26 mouse cellular contexts compared by ENCODE assay signal in the genomic region with DNA sequence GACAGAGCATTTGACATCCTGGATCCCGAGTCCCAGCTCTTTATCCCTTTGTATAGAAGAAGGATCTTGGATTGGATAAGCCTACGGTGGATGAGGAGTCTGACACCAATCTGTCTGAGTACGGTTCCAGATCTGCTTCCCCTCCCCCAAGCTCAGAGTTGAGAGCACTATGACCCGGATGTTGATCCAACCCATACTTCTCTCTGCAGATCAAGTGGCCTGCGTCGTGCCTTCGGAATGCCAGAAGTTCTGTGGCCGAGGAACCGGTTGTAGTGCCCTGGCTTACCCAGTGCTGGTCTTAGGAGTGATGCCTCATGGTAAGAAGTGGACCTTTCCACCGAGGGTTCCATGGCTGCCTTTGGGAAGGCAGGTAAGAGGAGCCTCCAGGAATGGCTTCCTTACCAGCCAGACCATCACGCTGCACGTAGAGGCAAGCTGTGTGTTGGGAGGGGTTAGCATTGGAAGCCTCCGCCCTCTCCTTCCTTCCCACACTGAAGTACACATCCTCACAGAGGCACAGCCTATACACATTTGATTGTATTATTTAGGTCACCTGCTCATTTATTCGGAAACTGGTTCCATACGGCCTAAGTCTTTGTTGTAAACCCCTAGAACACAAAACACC. TPM values are rescaled to one million over a fixed set of nuclear protein-coding genes. Genes with fewer than 3 reads are reported as not detected.
DNase-seq lines count a peak whose midpoint lies in the region; ATAC-seq and TF ChIP-seq lines count a peak whose summit lies in the region.
"Had no signal": no experiment of that assay in that cellular context is flagged by ENCODE, and none has a peak within 500 bp of the region (broad histone marks: within the 10 kb centered on the region; RNA-seq: fewer than 3 reads in every experiment).

No protein-coding gene starts in this region.

- no peak overlapping the region for H3K4me3 ChIP-seq in forebrain, embryonic 15.5 days
- no peak overlapping the region for H3K4me3 ChIP-seq in forebrain, postnatal 0 days (ENCODE audit: low read depth, low read length)
- H3K4me3 ChIP-seq in lung, embryonic 14.5 days (ENCODE audit: low read depth, low read length), result no peak overlapping the region
- peak overlapping the region; percentile 55 to 72 for H3K4me3 ChIP-seq in ES-E14 (ENCODE audit: insufficient read depth in 1 of 2, low read depth in 1 of 2, low read length in 2 of 2, poor library complexity in 1 of 2, severe bottlenecking in 1 of 2)
- H3K4me3 ChIP-seq in neural tube, embryonic 15.5 days (replicated peaks), result no peak overlapping the region
- H3K4me3 ChIP-seq: embryonic facial prominence, embryonic 15.5 days; erythroblast, embryonic 14.5 days; gastrocnemius, adult 2 months; heart, adult 2 months; heart, embryonic 15.5 days; hindbrain, embryonic 13.5 days had no signal

- ATAC-seq in forebrain, embryonic 15.5 days (replicated peaks), result no peak
- ATAC-seq in forebrain, postnatal 0 days, result no peak
- no peak for ATAC-seq in lung, embryonic 14.5 days (ENCODE audit: insufficient read depth)
- ATAC-seq in neural tube, embryonic 15.5 days (ENCODE audit: low FRiP score), result no peak
- ATAC-seq: hindbrain, postnatal 0 days had no signal

- H3K36me3 ChIP-seq in forebrain, embryonic 15.5 days, result no peaks in the 10 kb centered on the region
- no peaks in the 10 kb centered on the region for H3K36me3 ChIP-seq in forebrain, postnatal 0 days (ENCODE audit: insufficient read depth)
- H3K36me3 ChIP-seq in lung, embryonic 14.5 days (ENCODE audit: insufficient read depth), result no peaks in the 10 kb centered on the region
- peaks cover 4% of the 10 kb centered on the region; the same call in 1 of the 2 replicates for H3K36me3 ChIP-seq in ES-E14 (ENCODE audit: control insufficient read depth, insufficient read depth, low read length, poor library complexity, severe bottlenecking)
- H3K36me3 ChIP-seq in neural tube, embryonic 15.5 days, result no peaks in the 10 kb centered on the region
- H3K36me3 ChIP-seq: embryonic facial prominence, embryonic 15.5 days; heart, embryonic 15.5 days; hindbrain, embryonic 13.5 days had no signal

- H3K4me1 ChIP-seq in forebrain, embryonic 15.5 days, result peaks cover 5% of the 10 kb centered on the region; the same call in 1 of the 2 replicates
- H3K4me1 ChIP-seq in forebrain, postnatal 0 days (ENCODE audit: insufficient read depth), result no peaks in the 10 kb centered on the region
- no peaks in the 10 kb centered on the region for H3K4me1 ChIP-seq in lung, embryonic 14.5 days (ENCODE audit: insufficient read depth)
- H3K4me1 ChIP-seq in ES-E14 (ENCODE audit: control insufficient read depth in 2 of 2, insufficient read depth in 2 of 2, low read length in 2 of 2, poor library complexity in 1 of 2), result peaks cover 3 to 15% of the 10 kb centered on the region in 2 experiments; a peak in 3 of 4 replicates
- no peaks in the 10 kb centered on the region for H3K4me1 ChIP-seq in neural tube, embryonic 15.5 days
- H3K4me1 ChIP-seq: embryonic facial prominence, embryonic 15.5 days; heart, embryonic 15.5 days; hindbrain, embryonic 13.5 days had no signal

- H3K27me3 ChIP-seq in forebrain, embryonic 15.5 days, result no peaks in the 10 kb centered on the region
- no peaks in the 10 kb centered on the region for H3K27me3 ChIP-seq in forebrain, postnatal 0 days (ENCODE audit: insufficient read depth, low read length)
- no peaks in the 10 kb centered on the region for H3K27me3 ChIP-seq in lung, embryonic 14.5 days (ENCODE audit: insufficient read depth, low read length)
- H3K27me3 ChIP-seq in neural tube, embryonic 15.5 days (replicated peaks), result no peaks in the 10 kb centered on the region
- H3K27me3 ChIP-seq: embryonic facial prominence, embryonic 15.5 days; heart, embryonic 15.5 days; hindbrain, embryonic 13.5 days had no signal

- H3K9ac ChIP-seq in forebrain, embryonic 15.5 days (replicated peaks), result no peak overlapping the region
- H3K9ac ChIP-seq in forebrain, postnatal 0 days, result no peak overlapping the region
- no peak overlapping the region for H3K9ac ChIP-seq in lung, embryonic 14.5 days
- H3K9ac ChIP-seq in ES-E14 (ENCODE audit: insufficient read depth, low read depth, low read length, poor library complexity, severe bottlenecking), result peak overlapping the region; percentile 89
- no peak overlapping the region for H3K9ac ChIP-seq in neural tube, embryonic 15.5 days (replicated peaks)
- H3K9ac ChIP-seq: embryonic facial prominence, embryonic 15.5 days; heart, embryonic 15.5 days; hindbrain, embryonic 13.5 days had no signal

- H3K9me3 ChIP-seq in forebrain, embryonic 15.5 days, result no peaks in the 10 kb centered on the region
- no peaks in the 10 kb centered on the region for H3K9me3 ChIP-seq in forebrain, postnatal 0 days (ENCODE audit: low read length)
- H3K9me3 ChIP-seq in lung, embryonic 14.5 days (ENCODE audit: low read depth, low read length), result no peaks in the 10 kb centered on the region
- no peaks in the 10 kb centered on the region for H3K9me3 ChIP-seq in ES-E14 (ENCODE audit: control insufficient read depth, insufficient read depth, low read depth, low read length)
- H3K9me3 ChIP-seq in neural tube, embryonic 15.5 days (replicated peaks), result no peaks in the 10 kb centered on the region
- H3K9me3 ChIP-seq: embryonic facial prominence, embryonic 15.5 days; heart, embryonic 15.5 days; hindbrain, embryonic 13.5 days had no signal

- WGBS in forebrain, embryonic 15.5 days, result 86% methylated on average over 15 of the region's 15 CpGs
- 91% methylated on average over 15 of the region's 15 CpGs for WGBS in forebrain, postnatal 0 days
- 72% methylated on average over 15 of the region's 15 CpGs for WGBS in lung, embryonic 14.5 days
- WGBS in neural tube, embryonic 15.5 days, result 92% methylated on average over 15 of the region's 15 CpGs

- in situ Hi-C loops in ES-E14 (cut with MboI; ENCODE audit: low sequenced_read_pairs in 2 of 2, unreplicated experiment in 2 of 2), result no loop called here

- no peak overlapping the region for H3K4me2 ChIP-seq in forebrain, embryonic 15.5 days (replicated peaks)
- no peak overlapping the region for H3K4me2 ChIP-seq in forebrain, postnatal 0 days (ENCODE audit: low read depth)
- H3K4me2 ChIP-seq in lung, embryonic 14.5 days, result no peak overlapping the region
- no peak overlapping the region for H3K4me2 ChIP-seq in neural tube, embryonic 15.5 days
- H3K4me2 ChIP-seq: embryonic facial prominence, embryonic 15.5 days; heart, embryonic 11.5 days; heart, embryonic 15.5 days; hindbrain, embryonic 13.5 days had no signal

- no peak for DNase-seq in forebrain, postnatal 0 days
- peak; percentile 16 for DNase-seq in lung, embryonic 14.5 days
- no peak for DNase-seq in lung, postnatal 25 days (ENCODE audit: low spot score)
- DNase-seq in ES-E14 (ENCODE audit: low read depth, low spot score), result no peak
- DNase-seq in ovary, postnatal 14 days (ENCODE audit: low spot score), result no peak
- DNase-seq: adrenal gland, adult 8-10 months; gastrocnemius, adult 2 months; gastrocnemius, postnatal 25 days; heart, adult 2 months; heart, postnatal 14 days; kidney, adult 11 months had no signal

- no peak for TF ChIP-seq CTCF in forebrain, postnatal 0 days (IDR thresholded peaks at IDR 0.05; ENCODE audit: low read depth)
- TF ChIP-seq CTCF in lung, embryonic 14.5 days (IDR thresholded peaks at IDR 0.05; ENCODE audit: low read depth), result no peak

- H3K27ac ChIP-seq in forebrain, embryonic 15.5 days (replicated peaks), result 0 out of 2 replicates have a peak overlapping the region, but pooled peaks have one; percentile 61
- no peak overlapping the region for H3K27ac ChIP-seq in forebrain, postnatal 0 days (ENCODE audit: low read depth, low read length)
- no peak overlapping the region for H3K27ac ChIP-seq in lung, embryonic 14.5 days (ENCODE audit: low read depth)
- peak overlapping the region; percentile 76 for H3K27ac ChIP-seq in ES-E14 (ENCODE audit: insufficient read depth, low read depth, low read length, poor library complexity, severe bottlenecking)
- no peak overlapping the region for H3K27ac ChIP-seq in neural tube, embryonic 15.5 days (replicated peaks)
- H3K27ac ChIP-seq: embryonic facial prominence, embryonic 15.5 days; gastrocnemius, adult 2 months; heart, adult 2 months; heart, embryonic 15.5 days; hindbrain, embryonic 13.5 days; hindbrain, postnatal 0 days had no signal

RNA-seq across cellular contexts. Expression of a gene that starts 38.7 kb away (rescaled TPM):
- polyA plus RNA-seq in forebrain, embryonic 15.5 days (2015; fragmentation: Nextera tagmentation; extraction: Ambion mirVana), result 13.5 and 13.8 TPM in 2 replicates
- 5.8 and 7.9 TPM in 2 replicates for total RNA-seq in forebrain, postnatal 0 days (2014; rRNA removed)
- polyA plus RNA-seq in forebrain, postnatal 0 days (2015; fragmentation: Nextera tagmentation; extraction: Ambion mirVana), result 7.7 and 9.0 TPM in 2 replicates
- 24.9 and 26.2 TPM in 2 replicates for polyA plus RNA-seq in lung, embryonic 14.5 days (2014; fragmentation: Nextera tagmentation; extraction: Ambion mirVana)
- 22.1 and 31.6 TPM in 2 replicates for total RNA-seq in ES-E14 (2012; rRNA removed)
- 10.3 and 15.3 TPM in 2 replicates for polyA plus RNA-seq in neural tube, embryonic 15.5 days (2015; fragmentation: Nextera tagmentation; extraction: Ambion mirVana)

RNA-seq across cellular contexts. Expression of a gene that starts 39.4 kb away (rescaled TPM):
- 0.15 TPM in 1 of 2 replicates, not detected in the other for polyA plus RNA-seq in forebrain, embryonic 15.5 days (2015; fragmentation: Nextera tagmentation; extraction: Ambion mirVana)
- not detected in 2 replicates for total RNA-seq in forebrain, postnatal 0 days (2014; rRNA removed)
- polyA plus RNA-seq in forebrain, postnatal 0 days (2015; fragmentation: Nextera tagmentation; extraction: Ambion mirVana), result not detected in 2 replicates
- polyA plus RNA-seq in lung, embryonic 14.5 days (2014; fragmentation: Nextera tagmentation; extraction: Ambion mirVana), result 0.14 TPM in 1 of 2 replicates, not detected in the other
- 4.2 and 6.4 TPM in 2 replicates for total RNA-seq in ES-E14 (2012; rRNA removed)
- 0.08 TPM in 1 of 2 replicates, not detected in the other for polyA plus RNA-seq in neural tube, embryonic 15.5 days (2015; fragmentation: Nextera tagmentation; extraction: Ambion mirVana)
- total RNA-seq: adrenal gland, adult 8-10 months; gastrocnemius, adult 2 months; gastrocnemius, postnatal 25 days; heart, adult 2 months; heart, postnatal 14 days; hindbrain, postnatal 0 days; MEL had no signal
- polyA plus RNA-seq: C2C12; embryonic facial prominence, embryonic 11.5 days; embryonic facial prominence, embryonic 15.5 days; erythroblast, embryonic 14.5 days; forebrain, embryonic 11.5 days; heart, adult 2 months; heart, embryonic 11.5 days; hindbrain, embryonic 13.5 days; hindbrain, postnatal 0 days; intestine, embryonic 14.5 days had no signal

RNA-seq across cellular contexts. Expression of a gene that starts 50.9 kb away (rescaled TPM):
- polyA plus RNA-seq in forebrain, embryonic 15.5 days (2015; fragmentation: Nextera tagmentation; extraction: Ambion mirVana), result 0.42 and 0.48 TPM in 2 replicates
- not detected in 2 replicates for total RNA-seq in forebrain, postnatal 0 days (2014; rRNA removed)
- polyA plus RNA-seq in forebrain, postnatal 0 days (2015; fragmentation: Nextera tagmentation; extraction: Ambion mirVana), result 0.45 and 1.4 TPM in 2 replicates
- polyA plus RNA-seq in lung, embryonic 14.5 days (2014; fragmentation: Nextera tagmentation; extraction: Ambion mirVana), result 0.63 and 0.87 TPM in 2 replicates
- total RNA-seq in ES-E14 (2012; rRNA removed), result 0.98 and 1.5 TPM in 2 replicates
- polyA plus RNA-seq in neural tube, embryonic 15.5 days (2015; fragmentation: Nextera tagmentation; extraction: Ambion mirVana), result 1.0 and 1.4 TPM in 2 replicates
- total RNA-seq: gastrocnemius, adult 2 months; gastrocnemius, postnatal 25 days; heart, adult 2 months; hematopoietic stem cell, adult 5-6 weeks; hindbrain, postnatal 0 days had no signal
- polyA plus RNA-seq: brain, embryonic 14.5 days; embryonic facial prominence, embryonic 11.5 days; erythroblast, embryonic 14.5 days; intestine, embryonic 14.5 days had no signal

RNA-seq across cellular contexts. Expression of a gene that starts 53.3 kb away (rescaled TPM):
- polyA plus RNA-seq in forebrain, embryonic 15.5 days (2015; fragmentation: Nextera tagmentation; extraction: Ambion mirVana), result 0.28 TPM in 1 of 2 replicates, not detected in the other
- total RNA-seq in forebrain, postnatal 0 days (2014; rRNA removed), result 0.95 and 2.8 TPM in 2 replicates
- polyA plus RNA-seq in forebrain, postnatal 0 days (2015; fragmentation: Nextera tagmentation; extraction: Ambion mirVana), result 0.97 and 1.0 TPM in 2 replicates
- 0.30 and 0.39 TPM in 2 replicates for polyA plus RNA-seq in lung, embryonic 14.5 days (2014; fragmentation: Nextera tagmentation; extraction: Ambion mirVana)
- total RNA-seq in ES-E14 (2012; rRNA removed), result 1.1 and 2.9 TPM in 2 replicates
- polyA plus RNA-seq in neural tube, embryonic 15.5 days (2015; fragmentation: Nextera tagmentation; extraction: Ambion mirVana), result 2.3 TPM in 2 replicates
- total RNA-seq: gastrocnemius, adult 2 months; gastrocnemius, postnatal 25 days; heart, adult 2 months; hematopoietic stem cell, adult 5-6 weeks had no signal
- polyA plus RNA-seq: intestine, embryonic 14.5 days had no signal

RNA-seq across cellular contexts. Expression of a gene that starts 57.4 kb away (rescaled TPM):
- 19.8 and 20.3 TPM in 2 replicates for polyA plus RNA-seq in forebrain, embryonic 15.5 days (2015; fragmentation: Nextera tagmentation; extraction: Ambion mirVana)
- 11.7 and 13.5 TPM in 2 replicates for total RNA-seq in forebrain, postnatal 0 days (2014; rRNA removed)
- polyA plus RNA-seq in forebrain, postnatal 0 days (2015; fragmentation: Nextera tagmentation; extraction: Ambion mirVana), result 14.3 and 16.5 TPM in 2 replicates
- polyA plus RNA-seq in lung, embryonic 14.5 days (2014; fragmentation: Nextera tagmentation; extraction: Ambion mirVana), result 61.8 and 61.9 TPM in 2 replicates
- total RNA-seq in ES-E14 (2012; rRNA removed), result 52.4 and 137 TPM in 2 replicates
- 18.6 and 25.4 TPM in 2 replicates for polyA plus RNA-seq in neural tube, embryonic 15.5 days (2015; fragmentation: Nextera tagmentation; extraction: Ambion mirVana)
- polyA plus RNA-seq: erythroblast, embryonic 14.5 days had no signal

Comparison
In these comparisons a context has a peak if more than half of its experiments do, and no peak if none do; other contexts are left out.
1. H3K27ac ChIP-seq: peak in forebrain, embryonic 15.5 days (single experiment) and ES-E14 (single experiment); none in forebrain, postnatal 0 days (single experiment), lung, embryonic 14.5 days (single experiment) and neural tube, embryonic 15.5 days (single experiment).
2. H3K4me3 ChIP-seq: peak in ES-E14 (2 of 2); none in forebrain, embryonic 15.5 days (single experiment), forebrain, postnatal 0 days (single experiment), lung, embryonic 14.5 days (single experiment) and neural tube, embryonic 15.5 days (single experiment).